Mouse (Mus musculus) left cerebral cortex, adult 9 months (tissue): ENCODE results near the gene Aipl1.

Source experiments
- DNase-seq, 2 experiments: peaks; one replicate each; pipeline ENCODE4 v3.0.0; 2022; ENCODE audit warnings: low spot score in 2 of 2

Aipl1 gene

GRCm38 (mm10) chr11:72037409-72037808, at the start of gene Aipl1:
Aipl1 (minus strand) TSS chr11:72037509.
- DNase-seq: no peak

- DNase-seq: peak; percentile 77 to 79
Measured at GRCm38 (mm10) chr11:72086251-72087046, 49.1 kb upstream of the Aipl1 start.

GRCm38 (mm10) chr11:72084337-72084736, 47.0 kb upstream of the Aipl1 start:
- peak in 1 of 2 experiments; percentile 58 for DNase-seq

GRCm38 (mm10) chr11:72082601-72083000, 45.3 kb upstream of the Aipl1 start:
- no peak for DNase-seq

GRCm38 (mm10) chr11:72080461-72080860, 43.2 kb upstream of the Aipl1 start:
- DNase-seq: no peak

- DNase-seq: no peak
Measured at GRCm38 (mm10) chr11:72078647-72079046, 41.3 kb upstream of the Aipl1 start.

- no peak for DNase-seq
Measured at GRCm38 (mm10) chr11:72078056-72078455, 40.7 kb upstream of the Aipl1 start.

- peak in 1 of 2 experiments; percentile 42 for DNase-seq
Measured at GRCm38 (mm10) chr11:72074230-72074629, 36.9 kb upstream of the Aipl1 start.

GRCm38 (mm10) chr11:72072331-72072905, 35.1 kb upstream of the Aipl1 start:
- no peak for DNase-seq

- no peak for DNase-seq
Measured at GRCm38 (mm10) chr11:72070733-72071132, 33.4 kb upstream of the Aipl1 start.

- DNase-seq: no peak
Measured at GRCm38 (mm10) chr11:72068026-72068425, 30.7 kb upstream of the Aipl1 start.

- DNase-seq: no peak
Measured at GRCm38 (mm10) chr11:72067326-72067725, 30.0 kb upstream of the Aipl1 start.

- no peak for DNase-seq
Measured at GRCm38 (mm10) chr11:72066330-72066729, 29.0 kb upstream of the Aipl1 start.

- no peak for DNase-seq
Measured at GRCm38 (mm10) chr11:72065103-72065502, 27.8 kb upstream of the Aipl1 start.

- DNase-seq: no peak
Measured at GRCm38 (mm10) chr11:72064414-72064813, 27.1 kb upstream of the Aipl1 start.

GRCm38 (mm10) chr11:72061093-72061620, 23.8 kb upstream of the Aipl1 start:
- DNase-seq: no peak

- DNase-seq: no peak
Measured at GRCm38 (mm10) chr11:72060416-72060815, 23.1 kb upstream of the Aipl1 start.

GRCm38 (mm10) chr11:72057166-72057565, 19.9 kb upstream of the Aipl1 start:
- no peak for DNase-seq

GRCm38 (mm10) chr11:72055176-72055575, 17.9 kb upstream of the Aipl1 start:
- DNase-seq: no peak

GRCm38 (mm10) chr11:72052636-72053035, 15.3 kb upstream of the Aipl1 start:
- peak in 1 of 2 experiments; percentile 83 for DNase-seq

GRCm38 (mm10) chr11:72052221-72052620, 14.9 kb upstream of the Aipl1 start:
- DNase-seq: no peak

GRCm38 (mm10) chr11:72050895-72051858, 13.9 kb upstream of the Aipl1 start:
- peak in 1 of 2 experiments; percentile 59 for DNase-seq
